Mouse (Mus musculus) thymus, postnatal 0 days (tissue): ENCODE data around the gene Itgb5. TPM values are rescaled to one million over a fixed set of nuclear protein-coding genes. Genes with fewer than 3 reads are reported as not detected.
A peak's percentile ranks its signal among the peaks of the same experiment; 100 is the strongest.

Experiments
- DNase-seq: peaks from one replicate; pipeline ENCODE4 v3.0.0-alpha.2; 2015; ENCODE audit warnings: low spot score
- polyA plus RNA-seq: library from polyadenylated mRNA; unstranded; fragments of >200 nt; fragmentation: Nextera tagmentation; extraction: Ambion mirVana; gene quantifications from 2 replicates; pipeline ENCODE4 v1.2.1, GENCODE M21; 2015

Gene Itgb5
- polyA plus RNA-seq, result 5.1 and 5.5 TPM in 2 replicates

GRCm38 (mm10) chr16:33829301-33829831 lies at the start of gene Itgb5:
TSS of gene Itgb5 (plus strand) at chr16:33829665.
- DNase-seq, result no peak

DNA sequence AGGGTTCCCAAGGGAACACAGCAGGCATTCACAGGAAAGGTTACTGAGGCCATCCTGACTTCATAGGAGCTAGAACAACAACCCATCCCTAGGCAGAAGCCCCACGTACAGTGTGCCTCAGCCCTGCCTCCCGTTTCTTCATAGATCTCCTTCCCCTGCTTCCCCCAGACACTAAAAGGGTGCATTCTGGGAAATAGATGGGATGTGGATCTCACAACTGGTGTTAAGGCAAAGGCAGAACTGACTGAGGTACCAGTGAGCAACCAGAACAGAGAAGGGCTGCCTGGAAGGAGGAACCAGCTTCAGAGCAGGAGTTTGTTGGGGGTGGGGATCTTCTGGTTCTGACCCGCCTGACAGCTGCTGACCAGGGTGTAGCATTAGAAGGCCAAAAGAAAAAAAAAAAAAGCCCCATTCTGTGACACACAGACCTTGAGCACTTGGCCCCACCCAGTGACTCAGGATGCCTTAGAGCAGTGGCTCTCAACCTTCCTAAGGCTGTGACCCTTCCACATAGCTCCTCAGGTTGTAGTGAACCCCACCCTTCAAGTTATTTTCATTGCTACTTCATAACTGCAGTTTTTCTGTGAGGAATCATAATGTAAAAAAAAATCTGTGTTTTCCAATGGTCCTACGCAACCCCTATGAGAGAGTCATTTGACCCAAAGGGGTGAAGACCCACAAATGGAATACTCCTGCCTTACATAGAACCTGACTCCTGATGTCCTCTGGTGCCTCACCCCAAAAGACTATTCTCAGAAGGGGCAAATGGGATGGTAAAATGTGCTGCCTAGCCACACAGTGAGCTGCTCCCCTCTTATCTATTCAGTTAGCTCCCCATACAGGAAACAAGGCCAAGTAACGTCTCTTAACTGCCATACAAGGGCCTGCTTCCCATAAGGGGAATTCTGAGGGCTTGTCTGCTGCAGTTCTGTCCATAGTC lies 47.4 kb upstream of the Itgb5 start:
- no peak for DNase-seq

DNA sequence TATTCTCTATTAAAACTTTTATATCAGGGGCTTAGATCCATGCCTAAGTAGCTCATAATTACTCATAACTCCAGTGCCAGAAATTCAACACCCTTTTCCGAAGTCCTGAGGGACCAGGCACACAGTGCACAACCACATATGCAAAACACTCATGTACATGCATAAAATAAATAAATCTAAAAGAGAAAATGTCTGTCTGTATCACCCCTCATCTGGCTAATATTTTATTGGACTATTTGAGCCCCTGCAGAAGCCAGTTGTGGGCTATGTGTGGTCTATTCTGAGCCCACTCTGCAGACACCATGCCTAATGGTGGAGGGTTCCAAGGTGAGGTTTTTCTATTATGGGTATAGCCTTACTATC lies 46.8 kb upstream of the Itgb5 start:
- no peak for DNase-seq

- DNase-seq, result no peak
Observed at GRCm38 (mm10) chr16:33784547-33784946, 44.9 kb upstream of the Itgb5 start.

DNA sequence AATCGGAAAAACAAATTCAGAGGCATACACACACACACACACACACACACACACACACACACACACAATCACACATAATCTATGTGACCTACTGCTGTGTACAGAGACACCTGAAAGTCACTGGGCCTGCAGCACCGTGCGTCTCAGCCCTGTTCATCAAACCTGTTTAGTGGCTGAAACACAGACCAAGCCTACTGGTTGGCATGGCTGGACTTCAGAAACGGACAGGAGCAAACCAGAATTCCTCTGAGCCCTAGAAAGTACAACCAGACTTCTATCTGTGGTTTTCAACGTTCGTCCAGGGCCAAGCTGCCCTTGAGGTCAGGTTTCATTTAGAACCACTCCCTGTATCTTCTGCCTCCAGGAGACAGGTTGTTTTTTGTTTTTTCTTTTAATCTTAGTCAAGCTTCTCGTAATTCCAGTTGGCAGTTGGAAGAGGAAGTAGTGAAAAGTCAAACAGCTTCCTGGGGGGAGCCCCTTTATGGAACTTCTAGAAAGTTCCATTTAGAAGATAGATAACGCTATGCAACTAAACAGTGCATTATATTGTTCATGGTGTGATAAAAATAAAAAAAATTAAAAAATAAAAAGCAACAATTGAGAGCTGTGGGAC lies 44.3 kb upstream of the Itgb5 start:
- no peak for DNase-seq

GRCm38 (mm10) chr16:33786657-33787390 lies 42.6 kb upstream of the Itgb5 start:
- no peak for DNase-seq

GRCm38 (mm10) chr16:33793846-33794791 lies 35.3 kb upstream of the Itgb5 start, which contains the start of gene Muc13:
TSS of gene Muc13 (plus strand) at chr16:33794037.
- DNase-seq, result peak; percentile 17

DNA sequence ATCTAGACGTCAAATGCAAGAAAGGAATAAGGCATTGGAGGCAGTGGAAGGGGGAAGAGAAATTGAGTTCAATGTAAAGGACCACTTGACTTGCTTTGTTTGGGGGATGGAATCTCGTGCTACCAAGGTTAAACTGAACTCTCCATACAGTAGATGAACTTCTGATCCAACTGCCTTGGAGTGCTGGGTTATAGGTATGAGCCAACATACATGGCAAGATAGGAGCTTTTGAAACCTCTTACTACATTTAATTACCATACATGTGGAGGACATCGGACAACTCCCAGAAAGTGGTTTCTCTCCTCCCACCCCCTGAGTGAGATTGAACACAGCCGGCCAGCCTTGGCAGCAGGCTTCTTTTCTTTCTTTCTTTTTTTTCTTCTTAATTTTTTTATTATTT lies 34.4 kb upstream of the Itgb5 start:
- DNase-seq, result no peak

DNA sequence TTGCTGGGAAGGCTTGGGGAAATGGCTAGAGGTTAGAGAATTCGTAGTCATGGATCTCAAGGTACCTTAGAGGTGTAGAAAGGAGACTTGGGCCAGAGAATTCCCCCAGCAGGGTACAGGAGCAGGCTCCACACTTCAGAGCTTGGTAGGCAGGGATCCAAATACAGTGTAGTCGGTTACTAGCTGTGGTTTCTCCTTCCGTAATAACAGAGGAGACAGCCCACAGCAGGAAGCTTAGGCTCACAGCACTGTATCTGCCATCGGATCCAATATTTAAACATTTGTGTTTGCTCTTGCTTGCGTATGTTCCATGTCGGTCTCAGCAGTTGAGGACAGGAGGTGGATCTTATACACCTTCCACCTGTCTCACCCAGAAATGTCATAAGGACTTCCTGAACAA lies 33.6 kb upstream of the Itgb5 start:
- DNase-seq, result peak; percentile 18

GRCm38 (mm10) chr16:33796756-33797155 lies 32.7 kb upstream of the Itgb5 start:
- no peak for DNase-seq

DNA sequence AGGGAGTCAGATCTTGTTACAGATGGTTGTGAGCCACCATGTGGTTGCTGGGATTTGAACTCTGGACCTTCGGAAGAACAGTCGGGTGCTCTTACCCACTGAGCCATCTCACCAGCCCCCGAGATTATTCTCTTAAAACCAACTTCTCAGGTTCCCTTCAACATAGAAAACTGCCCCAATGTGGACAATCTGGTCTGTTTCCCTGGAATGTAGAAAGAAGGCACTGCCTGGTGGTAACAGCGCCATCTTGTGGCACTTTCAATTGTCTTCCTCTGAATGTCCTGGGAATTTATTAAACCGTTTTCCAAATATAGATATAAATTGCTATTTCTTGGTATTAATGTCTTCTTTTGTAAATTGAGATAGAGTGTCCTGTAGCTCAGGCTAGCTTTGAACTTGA lies 31.6 kb upstream of the Itgb5 start:
- DNase-seq, result no peak

- DNase-seq, result no peak
Observed at GRCm38 (mm10) chr16:33810002-33810401, 19.5 kb upstream of the Itgb5 start.

GRCm38 (mm10) chr16:33818413-33819165 lies 10.9 kb upstream of the Itgb5 start:
- no peak for DNase-seq

- peak; percentile 87 for DNase-seq
Observed at GRCm38 (mm10) chr16:33820269-33821178, 8.9 kb upstream of the Itgb5 start.

- no peak for DNase-seq
Observed at GRCm38 (mm10) chr16:33824603-33825002, 4.9 kb upstream of the Itgb5 start.

DNA sequence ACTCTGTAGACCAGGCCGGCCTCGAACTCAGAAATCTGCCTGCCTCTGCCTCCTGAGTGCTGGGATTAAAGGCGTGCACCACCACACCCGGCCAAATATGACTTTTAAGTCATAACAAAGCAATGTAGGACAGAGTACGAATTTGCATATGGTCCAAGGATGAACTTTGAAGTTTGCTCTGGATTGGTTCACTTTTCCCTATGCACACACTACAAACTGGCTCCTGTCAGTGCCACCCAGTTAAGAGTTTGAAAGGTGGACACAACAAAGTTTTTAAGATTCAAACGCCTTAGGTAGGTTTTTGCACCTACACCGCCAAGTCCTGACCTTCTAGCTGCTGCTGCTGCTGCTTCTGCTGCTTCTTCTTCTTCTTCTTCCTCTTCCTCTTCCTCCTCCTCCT lies 969 bp upstream of the Itgb5 start:
- DNase-seq, result no peak

DNA sequence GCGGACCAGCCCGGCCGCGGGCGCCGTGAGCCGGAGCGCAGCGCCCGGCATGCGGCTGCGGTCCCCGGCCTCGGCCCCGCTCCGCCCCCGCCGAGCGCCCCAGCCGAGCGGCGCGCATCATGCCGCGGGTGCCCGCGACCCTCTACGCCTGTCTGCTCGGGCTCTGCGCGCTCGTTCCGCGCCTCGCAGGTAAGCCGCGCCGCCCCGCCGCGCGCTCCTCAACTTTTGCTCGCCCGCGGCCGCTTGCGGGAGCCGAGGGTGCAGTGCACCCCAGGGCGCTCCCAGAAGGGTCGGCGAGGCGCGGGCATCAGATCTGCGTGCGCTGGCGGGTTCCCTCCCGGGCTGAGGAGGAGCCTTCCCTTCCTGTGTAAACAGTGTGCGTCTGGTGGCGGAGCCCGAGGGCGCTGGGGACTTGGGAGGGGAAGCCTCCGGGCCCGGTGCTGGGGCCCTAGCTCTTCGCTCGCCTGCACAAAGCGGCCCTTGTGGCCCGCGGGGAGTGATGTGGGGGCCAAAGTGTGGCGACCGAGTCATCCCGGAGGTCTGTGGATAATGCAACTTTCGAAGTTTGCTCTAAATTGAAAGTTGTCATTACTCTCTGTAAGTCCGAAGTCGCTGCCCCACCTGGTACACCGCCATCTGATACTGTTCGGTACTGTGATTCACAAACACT lies 512 bp downstream of the Itgb5 start:
- peak; percentile 51 for DNase-seq

DNA sequence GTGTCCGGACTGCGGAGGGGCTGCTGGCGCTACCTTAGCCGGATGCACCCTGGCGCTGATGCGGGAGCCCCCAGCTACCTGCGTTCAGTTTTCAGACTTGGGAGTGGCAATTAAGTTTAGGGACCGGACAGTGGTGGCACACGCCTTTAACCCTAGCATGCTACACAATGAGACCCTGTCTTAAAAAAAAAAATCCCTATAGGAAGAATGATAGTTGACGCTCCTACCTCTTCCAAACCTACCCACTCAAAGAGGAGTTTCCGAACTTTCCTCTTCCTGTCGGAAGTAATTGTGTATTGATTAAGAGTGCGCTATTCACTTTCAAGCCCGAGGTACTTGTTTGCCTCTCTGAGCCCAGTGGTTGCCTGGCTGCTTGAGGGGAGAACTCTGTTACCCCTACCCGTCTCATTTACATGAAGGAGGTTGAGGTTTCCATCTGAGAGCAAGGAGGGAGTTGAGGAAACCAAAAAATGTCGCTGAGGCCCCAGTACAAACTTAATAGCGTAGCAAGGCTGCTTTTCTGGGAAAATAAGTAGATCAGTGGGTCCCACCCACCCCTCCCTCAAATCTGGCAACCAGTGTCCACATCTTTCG lies 1.1 kb downstream of the Itgb5 start:
- DNase-seq, result no peak
